Mouse (Mus musculus): ENCODE measurements around the gene Olfr690. TPM values are rescaled to one million over a fixed set of nuclear protein-coding genes. Genes with fewer than 3 reads are reported as not detected.
"Not testable (repeated sequence)": the region's sequence is repeated elsewhere in the genome, so short reads cannot be mapped to it uniquely, and the experiment has no call there.

The Olfr690 gene
- not detected in 2 replicates for polyA plus RNA-seq (2012; ENCODE audit: insufficient read depth, insufficient read length, low replicate concordance, missing spikeins)

DNA sequence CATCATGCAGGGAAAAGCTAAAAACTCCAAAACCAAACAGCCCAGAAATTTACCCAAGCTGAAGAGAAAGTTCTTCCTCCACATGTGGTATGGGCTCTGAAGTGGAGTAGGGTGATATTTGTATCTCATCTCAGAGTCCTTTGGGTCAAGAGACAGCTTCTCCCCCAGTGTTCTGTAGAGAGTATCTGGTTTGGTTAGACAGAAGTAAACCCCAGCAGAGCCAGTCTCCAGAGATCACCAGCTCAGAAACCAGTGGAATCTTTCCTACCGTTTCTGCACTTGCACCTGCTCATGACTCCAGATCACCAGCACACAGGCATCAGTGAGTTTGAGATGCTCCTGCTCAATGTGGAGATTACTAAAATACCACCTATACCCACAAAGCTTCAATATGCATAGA is at the start of gene Olfr690:
Olfr690 (minus strand) TSS at position 101 of the 400 bp plus-strand sequence.
- H3K27ac ChIP-seq (ENCODE audit: insufficient read depth, low read depth, low read length), result no peak within 1 kb of the TSS
- peaks cover 2% of the 10 kb centered on the region; the same call in 1 of the 2 replicates for H3K4me1 ChIP-seq (ENCODE audit: control insufficient read depth, insufficient read depth, low read length)
- TF ChIP-seq CTCF (IDR thresholded peaks at IDR 0.05; ENCODE audit: insufficient read depth, low read depth, low read length), result no peak
- no peak for TF ChIP-seq POLR2A (IDR thresholded peaks at IDR 0.05; ENCODE audit: insufficient read depth, low read depth, low read length)
- H3K4me3 ChIP-seq (ENCODE audit: insufficient read depth, low read depth, low read length), result no peak within 1 kb of the TSS
- WGBS, result 83% methylated on average over 1 of the region's 1 CpGs

DNA sequence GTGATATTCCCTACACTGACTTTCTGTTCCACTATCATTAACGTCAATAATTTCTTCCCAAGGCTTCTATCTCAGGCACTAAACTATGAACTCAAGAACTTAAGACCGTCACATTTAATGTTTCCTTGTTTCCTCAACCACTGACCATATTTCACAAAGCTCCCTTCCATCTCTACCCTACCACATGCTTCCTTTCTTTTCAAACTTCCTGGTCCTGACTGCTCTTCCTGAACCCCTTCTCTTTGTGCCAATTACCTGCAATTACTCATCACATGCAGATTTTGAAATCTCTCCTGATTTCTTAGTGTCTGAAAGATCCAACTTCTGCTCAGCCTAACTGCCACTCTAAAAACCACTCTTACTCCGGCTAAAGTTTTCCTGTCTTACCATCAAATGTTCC is 46.4 kb upstream of the Olfr690 start:
- no peak overlapping the region for H3K27ac ChIP-seq (ENCODE audit: insufficient read depth, low read depth, low read length)
- no peaks in the 10 kb centered on the region for H3K4me1 ChIP-seq (ENCODE audit: control insufficient read depth, insufficient read depth, low read length)
- no peak overlapping the region for H3K4me3 ChIP-seq (ENCODE audit: insufficient read depth, low read depth, low read length)
- WGBS, result 96% methylated on average over 3 of the region's 3 CpGs
- no peak for TF ChIP-seq POLR2A (IDR thresholded peaks at IDR 0.05; ENCODE audit: insufficient read depth, low read depth, low read length)

- no peaks in the 10 kb centered on the region for H3K4me1 ChIP-seq (ENCODE audit: control insufficient read depth, insufficient read depth, low read length)
- H3K4me3 ChIP-seq (ENCODE audit: insufficient read depth, low read depth, low read length), result no peak within 1 kb of the TSS
- WGBS, result 94% methylated on average over 1 of the region's 1 CpGs
- TF ChIP-seq POLR2A (IDR thresholded peaks at IDR 0.05; ENCODE audit: insufficient read depth, low read depth, low read length) (no peak), CTCF (IDR thresholded peaks at IDR 0.05; ENCODE audit: insufficient read depth, low read depth, low read length) (no peak)
- H3K27ac ChIP-seq (ENCODE audit: insufficient read depth, low read depth, low read length), result no peak within 1 kb of the TSS
Observed at GRCm38 (mm10) chr7:105374866-105375265, 41.0 kb upstream of the Olfr690 start, which contains the start of gene Gm5901. Gene Gm5901 (plus strand): TSS chr7:105375038.

DNA sequence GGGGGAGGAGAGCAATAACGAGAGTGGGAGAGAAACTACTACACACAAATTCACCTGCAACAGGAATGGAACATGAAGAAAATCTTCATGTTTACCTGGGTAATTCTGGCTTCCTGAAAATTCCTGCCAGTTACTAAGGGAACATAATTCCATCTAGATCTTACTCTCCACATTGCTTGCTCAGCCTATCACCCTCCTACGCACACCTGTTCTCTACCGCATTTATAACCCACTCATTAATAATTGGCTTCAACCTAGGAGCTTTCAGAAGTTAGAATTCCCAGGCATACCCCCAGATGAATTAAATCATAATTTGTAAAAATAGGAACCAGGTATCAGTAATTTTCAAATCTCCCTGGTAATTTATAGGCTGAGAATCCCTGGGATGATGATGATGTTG is 40.1 kb upstream of the Olfr690 start:
- H3K4me3 ChIP-seq (ENCODE audit: insufficient read depth, low read depth, low read length), result no peak overlapping the region
- H3K4me1 ChIP-seq (ENCODE audit: control insufficient read depth, insufficient read depth, low read length), result no peaks in the 10 kb centered on the region
- no peak for TF ChIP-seq CTCF (IDR thresholded peaks at IDR 0.05; ENCODE audit: insufficient read depth, low read depth, low read length)
- TF ChIP-seq POLR2A (IDR thresholded peaks at IDR 0.05; ENCODE audit: insufficient read depth, low read depth, low read length), result no peak
- 95% methylated on average over 3 of the region's 3 CpGs for WGBS
- no peak overlapping the region for H3K27ac ChIP-seq (ENCODE audit: insufficient read depth, low read depth, low read length)

GRCm38 (mm10) chr7:105373509-105373908 is 39.6 kb upstream of the Olfr690 start:
- no peak overlapping the region for H3K27ac ChIP-seq (ENCODE audit: insufficient read depth, low read depth, low read length)
- no peaks in the 10 kb centered on the region for H3K4me1 ChIP-seq (ENCODE audit: control insufficient read depth, insufficient read depth, low read length)
- TF ChIP-seq CTCF (IDR thresholded peaks at IDR 0.05; ENCODE audit: insufficient read depth, low read depth, low read length) (no peak), POLR2A (IDR thresholded peaks at IDR 0.05; ENCODE audit: insufficient read depth, low read depth, low read length) (no peak)
- 70% methylated on average over 4 of the region's 4 CpGs for WGBS
- no peak overlapping the region for H3K4me3 ChIP-seq (ENCODE audit: insufficient read depth, low read depth, low read length)

DNA sequence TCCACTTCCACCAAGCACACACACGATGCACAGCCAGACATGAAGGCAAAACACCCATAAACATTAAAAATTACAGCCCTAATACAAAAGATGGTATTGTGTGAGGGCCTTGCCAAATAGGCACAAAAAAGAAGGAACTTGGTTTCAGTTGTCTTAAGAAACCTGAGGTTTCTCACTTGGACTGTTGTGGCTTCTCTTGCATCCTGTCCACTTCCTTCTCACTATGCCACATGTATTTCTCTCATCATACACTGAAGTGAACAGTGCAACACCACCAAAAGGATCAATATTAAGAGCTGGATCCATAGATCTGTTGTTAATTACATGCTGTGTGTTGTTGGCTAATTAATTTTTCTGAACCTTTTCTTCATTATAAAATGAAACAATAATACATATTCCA is 39.0 kb upstream of the Olfr690 start:
- TF ChIP-seq POLR2A (IDR thresholded peaks at IDR 0.05; ENCODE audit: insufficient read depth, low read depth, low read length) (no peak), CTCF (IDR thresholded peaks at IDR 0.05; ENCODE audit: insufficient read depth, low read depth, low read length) (no peak)
- WGBS, result 80% methylated on average over 1 of the region's 1 CpGs
- H3K27ac ChIP-seq (ENCODE audit: insufficient read depth, low read depth, low read length), result no peak overlapping the region
- no peak overlapping the region for H3K4me3 ChIP-seq (ENCODE audit: insufficient read depth, low read depth, low read length)
- H3K4me1 ChIP-seq (ENCODE audit: control insufficient read depth, insufficient read depth, low read length), result no peaks in the 10 kb centered on the region

DNA sequence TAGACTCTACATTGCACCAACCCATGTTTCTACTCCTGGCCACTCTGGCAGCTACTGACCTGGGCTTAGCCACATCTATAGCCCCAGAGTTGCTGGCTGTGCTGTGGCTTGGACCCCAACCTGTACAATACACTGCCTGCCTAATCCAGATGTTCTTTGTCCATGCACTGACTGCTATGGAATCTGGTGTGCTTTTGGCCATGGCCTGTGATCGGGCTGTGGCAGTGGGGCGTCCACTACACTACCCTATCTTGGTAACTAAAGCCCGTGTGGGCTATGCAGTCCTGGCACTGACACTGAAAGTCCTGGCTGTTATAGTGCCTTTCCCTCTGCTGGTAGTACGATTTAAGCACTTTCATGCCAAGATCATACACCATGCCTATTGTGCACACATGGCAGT is 34.6 kb upstream of the Olfr690 start:
- no peak overlapping the region for H3K4me3 ChIP-seq (ENCODE audit: insufficient read depth, low read depth, low read length)
- WGBS, result 96% methylated on average over 4 of the region's 4 CpGs
- TF ChIP-seq CTCF (IDR thresholded peaks at IDR 0.05; ENCODE audit: insufficient read depth, low read depth, low read length), result no peak
- no peak for TF ChIP-seq POLR2A (IDR thresholded peaks at IDR 0.05; ENCODE audit: insufficient read depth, low read depth, low read length)
- no peak overlapping the region for H3K27ac ChIP-seq (ENCODE audit: insufficient read depth, low read depth, low read length)
- H3K4me1 ChIP-seq (ENCODE audit: control insufficient read depth, insufficient read depth, low read length), result no peaks in the 10 kb centered on the region

DNA sequence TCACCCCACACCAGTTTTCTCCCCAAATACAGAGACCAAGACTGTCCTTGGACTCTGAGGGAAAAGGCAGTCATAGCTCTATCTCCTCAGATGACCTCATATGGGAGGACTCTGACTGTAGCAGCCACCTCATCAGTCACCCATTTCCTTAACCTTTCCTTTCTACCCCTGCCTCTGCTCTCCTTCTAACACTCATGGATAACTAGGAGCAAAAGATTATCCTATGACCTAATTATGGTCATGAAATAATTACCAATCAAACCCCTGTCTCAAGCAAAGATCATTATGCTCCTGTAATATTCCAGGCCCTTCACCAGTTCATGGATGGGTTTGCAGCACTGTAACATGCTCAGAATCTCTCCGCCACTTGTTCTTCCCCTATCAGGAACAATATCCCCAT is 34.0 kb upstream of the Olfr690 start, which contains the start of gene Olfr692:
Olfr692 (plus strand) TSS at position 301 of the 400 bp plus-strand sequence.
- no peak for TF ChIP-seq POLR2A (IDR thresholded peaks at IDR 0.05; ENCODE audit: insufficient read depth, low read depth, low read length)
- no peak for TF ChIP-seq CTCF (IDR thresholded peaks at IDR 0.05; ENCODE audit: insufficient read depth, low read depth, low read length)
- no peak within 1 kb of the TSS for H3K27ac ChIP-seq (ENCODE audit: insufficient read depth, low read depth, low read length)
- 100% methylated on average over 1 of the region's 1 CpGs for WGBS
- H3K4me1 ChIP-seq (ENCODE audit: control insufficient read depth, insufficient read depth, low read length), result no peaks in the 10 kb centered on the region
- no peak within 1 kb of the TSS for H3K4me3 ChIP-seq (ENCODE audit: insufficient read depth, low read depth, low read length)

GRCm38 (mm10) chr7:105367268-105367667 is 33.4 kb upstream of the Olfr690 start:
- no peak overlapping the region for H3K4me3 ChIP-seq (ENCODE audit: insufficient read depth, low read depth, low read length)
- no peak for TF ChIP-seq POLR2A (IDR thresholded peaks at IDR 0.05; ENCODE audit: insufficient read depth, low read depth, low read length)
- no peak for TF ChIP-seq CTCF (IDR thresholded peaks at IDR 0.05; ENCODE audit: insufficient read depth, low read depth, low read length)
- no peaks in the 10 kb centered on the region for H3K4me1 ChIP-seq (ENCODE audit: control insufficient read depth, insufficient read depth, low read length)
- WGBS, result 93% methylated on average over 5 of the region's 5 CpGs
- H3K27ac ChIP-seq (ENCODE audit: insufficient read depth, low read depth, low read length), result no peak overlapping the region

DNA sequence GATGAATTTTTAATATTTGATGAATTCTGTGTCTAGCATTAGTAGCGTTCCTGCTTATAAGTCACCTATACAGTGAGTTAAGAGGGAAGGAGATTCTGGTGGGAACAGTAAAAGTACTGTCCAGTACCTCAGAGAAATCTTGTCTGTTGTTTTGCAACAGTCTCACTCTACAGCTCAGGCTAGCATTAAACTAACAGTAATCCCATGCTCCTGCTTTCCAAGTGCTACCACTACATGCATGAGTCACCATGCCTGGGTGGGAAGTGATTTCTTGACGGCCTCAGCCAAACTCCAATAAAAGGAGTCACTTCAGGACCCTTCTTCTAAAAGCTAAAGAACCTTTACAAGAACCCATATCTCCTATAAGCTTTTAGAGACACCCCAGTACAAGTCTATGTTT is 27.8 kb upstream of the Olfr690 start:
- no peak overlapping the region for H3K27ac ChIP-seq (ENCODE audit: insufficient read depth, low read depth, low read length)
- no peak for TF ChIP-seq CTCF (IDR thresholded peaks at IDR 0.05; ENCODE audit: insufficient read depth, low read depth, low read length)
- TF ChIP-seq POLR2A (IDR thresholded peaks at IDR 0.05; ENCODE audit: insufficient read depth, low read depth, low read length), result no peak
- H3K4me3 ChIP-seq (ENCODE audit: insufficient read depth, low read depth, low read length), result no peak overlapping the region
- WGBS, result 63% methylated on average over 2 of the region's 2 CpGs
- no peaks in the 10 kb centered on the region for H3K4me1 ChIP-seq (ENCODE audit: control insufficient read depth, insufficient read depth, low read length)

GRCm38 (mm10) chr7:105356487-105356886 is 22.6 kb upstream of the Olfr690 start:
- 94% methylated on average over 1 of the region's 2 CpGs for WGBS
- H3K4me3 ChIP-seq (ENCODE audit: insufficient read depth, low read depth, low read length); H3K27ac ChIP-seq (ENCODE audit: insufficient read depth, low read depth, low read length); H3K4me1 ChIP-seq (ENCODE audit: control insufficient read depth, insufficient read depth, low read length): not testable (repeated sequence)

GRCm38 (mm10) chr7:105356064-105356463 is 22.2 kb upstream of the Olfr690 start:
- not testable (repeated sequence) for H3K4me3 ChIP-seq (ENCODE audit: insufficient read depth, low read depth, low read length); H3K27ac ChIP-seq (ENCODE audit: insufficient read depth, low read depth, low read length); H3K4me1 ChIP-seq (ENCODE audit: control insufficient read depth, insufficient read depth, low read length)
- WGBS, result no CpG with 5 or more reads among the region's 5 CpGs

Data from olfactory bulb, adult 2 months (tissue).